Mouse (Mus musculus): ENCODE measurements around the gene Sobp. TPM values are rescaled to one million over a fixed set of nuclear protein-coding genes. Genes with fewer than 3 reads are reported as not detected.

Sobp gene
- total RNA-seq (2021) = 10 to 100 TPM; 19.6 to 26.1 TPM
- long read RNA-seq, experiment 1, partial matches to known transcripts = 3 of 9 reads
- long read RNA-seq, experiment 1, other reads (novel, unspliced or antisense) = 6 of 9 reads
- long read RNA-seq, experiment 2, partial matches to known transcripts = 4 of 11 reads
- long read RNA-seq, experiment 2, other reads (novel, unspliced or antisense) = 7 of 11 reads

DNA sequence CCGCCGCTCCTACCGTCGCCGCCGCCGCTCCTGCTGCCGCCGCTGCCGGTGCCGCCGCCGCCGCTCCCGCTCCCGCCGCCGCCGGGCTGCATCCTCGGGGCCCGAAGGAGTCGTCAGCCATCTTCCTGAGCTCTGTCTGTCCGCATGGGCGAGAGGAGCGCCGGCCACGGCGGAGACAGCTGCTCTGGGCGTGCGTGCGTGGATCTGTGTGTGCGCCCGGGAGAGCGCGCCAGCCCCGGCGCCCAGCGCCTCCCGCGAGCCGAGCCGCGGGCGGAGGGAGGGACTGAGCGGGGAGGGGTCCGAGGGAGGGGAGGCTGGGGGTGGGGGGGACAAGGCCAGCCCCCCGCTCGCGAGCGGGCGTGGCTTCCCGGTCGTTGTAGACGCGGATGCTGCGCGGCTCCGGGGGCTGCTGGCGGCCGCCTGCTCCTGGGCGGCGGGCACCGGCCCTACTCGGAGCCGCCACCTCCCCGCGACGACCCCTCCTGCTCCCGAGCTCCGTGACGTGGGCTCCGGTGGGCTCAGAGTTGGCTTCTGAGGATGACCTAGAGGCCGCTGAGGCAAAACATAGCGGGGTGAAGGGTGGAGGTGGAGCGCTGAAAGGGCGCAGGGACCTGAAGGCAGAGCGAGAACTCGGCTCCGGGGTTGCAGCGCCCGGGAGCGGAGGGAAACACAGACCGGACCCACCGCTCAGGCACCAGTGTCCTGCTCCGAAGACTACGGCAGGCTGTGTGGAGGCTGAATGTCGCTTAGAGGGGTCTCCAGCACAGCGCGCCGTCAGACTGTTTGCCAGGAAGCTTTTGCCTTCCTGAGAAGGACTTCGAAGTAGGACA is at the start of gene Sobp, which contains the start of gene 9030612E09Rik:
Gene Sobp (minus strand): TSS at position 205 of the 830 bp plus-strand sequence.
Gene 9030612E09Rik (plus strand): TSS at position 379 of the 830 bp plus-strand sequence.
- DNase-seq = peak; percentile 63 to 72
- intact Hi-C loops (cut with DNase I) = loop anchor here (5.0 kb wide), 3 partner anchors 38 to 187 kb away; no protein-coding TSS in a partner anchor

DNA sequence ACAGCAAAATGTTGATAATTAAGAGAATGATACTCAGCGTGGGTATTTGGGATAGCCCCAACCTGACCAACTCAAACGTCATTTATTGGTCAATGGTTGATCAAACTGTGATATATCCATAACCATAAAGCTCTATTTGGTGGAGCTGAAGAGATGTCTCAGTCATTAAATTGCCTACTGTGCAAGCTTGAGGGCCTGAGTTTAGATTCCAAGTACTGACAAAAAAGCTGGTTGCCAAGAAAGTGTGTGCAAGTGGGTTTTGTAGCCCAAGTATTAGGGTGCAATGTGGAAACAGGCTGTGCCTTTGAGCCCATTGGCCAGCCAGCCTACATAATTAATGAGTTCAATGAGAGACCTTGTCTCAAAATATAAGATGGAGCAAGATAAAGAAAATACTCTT is 49.1 kb upstream of the Sobp start:
- intact Hi-C loops (cut with DNase I) = no loop called here
- DNase-seq = no peak

DNA sequence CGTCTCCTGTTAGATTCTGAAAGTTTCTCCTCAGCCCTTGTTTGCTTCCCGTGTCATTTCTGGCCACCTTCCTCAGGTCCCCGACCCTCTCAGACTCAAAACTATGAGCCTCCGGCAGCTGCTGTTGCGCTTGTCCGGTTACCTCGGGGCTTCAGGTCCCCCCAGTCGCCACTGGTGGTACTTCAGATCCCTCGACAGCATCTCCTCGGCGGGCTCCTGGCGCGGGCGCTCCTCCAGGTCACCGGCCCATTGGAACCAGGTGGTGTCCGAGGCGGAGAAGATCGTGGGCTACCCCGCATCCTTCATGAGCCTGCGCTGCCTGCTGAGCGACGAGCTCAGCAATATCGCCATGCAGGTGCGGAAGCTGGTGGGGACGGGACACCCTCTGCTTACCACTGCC is 47.3 kb upstream of the Sobp start:
- DNase-seq = peak in 1 of 2 experiments; percentile 7
- intact Hi-C loops (cut with DNase I) = loop anchor here (2.0 kb wide), 1 partner anchor 719 kb away; the partner anchor contains the start of gene Snx3

DNA sequence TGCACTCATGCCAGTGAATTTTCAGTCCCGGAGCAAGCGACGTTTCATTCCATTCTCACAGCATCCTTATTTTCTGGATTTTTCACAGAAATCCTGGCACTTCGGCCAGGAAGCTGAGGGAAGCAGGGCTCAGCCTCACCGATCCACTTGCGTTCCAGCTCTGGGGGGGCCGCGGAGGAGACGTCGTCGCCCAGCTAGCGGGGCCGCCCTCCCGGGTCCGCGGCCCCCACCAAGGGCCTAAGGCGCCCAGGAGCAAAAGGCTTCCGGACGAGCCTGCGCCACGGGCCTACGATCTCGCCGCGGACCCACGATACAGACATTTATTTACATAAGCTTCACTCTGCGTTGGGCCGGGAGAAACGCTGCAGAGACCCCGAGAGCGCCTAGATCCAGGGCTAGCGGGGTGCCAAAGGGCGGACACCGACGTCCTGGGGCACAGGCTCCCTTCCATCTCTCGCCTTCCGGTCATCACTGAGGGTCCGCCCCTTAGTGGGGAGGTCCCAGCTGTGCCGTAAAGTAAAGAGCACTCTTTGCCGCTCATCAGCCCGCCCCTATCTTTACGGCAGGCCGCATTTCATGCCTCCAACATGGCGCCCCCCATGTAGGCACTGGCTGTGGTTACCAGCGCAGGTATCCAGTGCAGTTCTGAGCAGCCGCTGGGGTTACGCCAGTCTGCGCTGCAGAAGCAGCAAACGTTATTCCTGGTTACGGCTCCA is 46.7 kb upstream of the Sobp start, which contains the start of gene Pdss2:
Gene Pdss2 (plus strand): TSS at position 577 of the 716 bp plus-strand sequence.
- peak; percentile 90 to 92 for DNase-seq
- intact Hi-C loops (cut with DNase I) = loop anchor here (2.0 kb wide), 1 partner anchor 718 kb away; the partner anchor contains the start of gene Snx3

DNA sequence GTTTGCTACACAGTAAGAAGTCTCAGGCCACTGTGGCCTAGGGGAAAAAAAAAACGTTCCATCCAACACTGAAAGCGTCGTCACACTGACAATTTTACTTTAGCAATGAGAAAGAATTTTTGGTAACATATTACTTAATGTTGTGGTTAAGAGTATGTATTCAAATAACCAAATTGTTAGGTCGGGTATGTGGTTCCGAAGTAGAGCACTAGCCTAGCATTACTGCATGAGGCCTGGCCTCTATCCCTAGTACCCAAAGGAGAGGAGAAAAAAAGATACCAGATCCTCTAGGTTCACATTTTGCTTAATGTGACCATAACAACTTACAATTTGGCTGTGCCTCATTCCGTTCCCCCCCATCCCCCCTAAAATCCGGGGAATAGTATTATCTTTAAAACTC is 46.1 kb upstream of the Sobp start:
- intact Hi-C loops (cut with DNase I) = loop anchor here (2.0 kb wide), 1 partner anchor 718 kb away; the partner anchor contains the start of gene Snx3
- DNase-seq = no peak

DNA sequence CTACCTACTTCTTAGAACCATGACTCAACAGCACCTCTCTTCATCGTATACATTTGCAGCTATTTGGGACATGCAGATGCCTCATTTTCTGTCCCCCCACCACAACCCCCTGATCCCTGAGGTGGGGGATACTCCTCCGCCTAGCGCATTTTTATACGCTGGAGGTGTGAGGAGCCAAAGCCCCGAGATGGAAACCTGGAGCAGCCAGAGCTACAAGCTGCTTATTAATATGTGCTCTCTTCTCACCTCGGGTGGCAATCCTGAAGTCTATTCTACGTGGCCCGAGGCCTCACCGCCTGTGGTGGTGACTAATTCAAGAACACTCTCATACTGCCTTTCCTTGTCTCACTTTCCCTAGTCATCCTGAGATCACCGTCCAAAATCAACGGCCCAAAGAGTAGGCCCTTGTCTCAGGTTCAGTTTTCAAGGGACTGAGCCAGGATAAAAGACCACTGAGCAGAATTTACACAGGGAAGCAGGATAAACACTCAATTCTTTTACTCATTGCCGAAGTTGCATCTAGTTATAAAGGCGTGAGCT is 43.1 kb upstream of the Sobp start:
- intact Hi-C loops (cut with DNase I) = no loop called here
- no peak for DNase-seq

DNA sequence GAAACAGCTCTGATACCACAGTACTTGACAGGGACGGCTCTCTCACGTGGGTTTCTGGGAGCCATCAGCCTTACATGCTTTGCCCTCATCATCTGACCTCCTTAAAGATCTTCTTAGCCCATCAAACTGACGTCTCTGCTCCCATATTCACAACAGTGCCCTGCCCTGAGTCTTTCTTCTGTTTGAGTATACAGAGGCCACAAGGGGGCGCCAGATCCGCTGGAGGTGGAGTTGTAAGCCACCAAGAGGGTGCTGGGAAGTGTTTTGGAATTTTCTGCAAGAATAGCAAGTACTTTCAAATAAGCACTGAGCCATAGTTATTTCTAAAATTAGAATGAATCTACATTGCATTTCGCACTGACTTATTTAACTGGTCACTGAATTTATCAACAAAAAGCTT is 37.5 kb upstream of the Sobp start:
- intact Hi-C loops (cut with DNase I) = loop anchor here (5.0 kb wide), 1 partner anchor 35 kb away; no protein-coding TSS in a partner anchor
- DNase-seq = peak in 1 of 2 experiments; percentile 8

DNA sequence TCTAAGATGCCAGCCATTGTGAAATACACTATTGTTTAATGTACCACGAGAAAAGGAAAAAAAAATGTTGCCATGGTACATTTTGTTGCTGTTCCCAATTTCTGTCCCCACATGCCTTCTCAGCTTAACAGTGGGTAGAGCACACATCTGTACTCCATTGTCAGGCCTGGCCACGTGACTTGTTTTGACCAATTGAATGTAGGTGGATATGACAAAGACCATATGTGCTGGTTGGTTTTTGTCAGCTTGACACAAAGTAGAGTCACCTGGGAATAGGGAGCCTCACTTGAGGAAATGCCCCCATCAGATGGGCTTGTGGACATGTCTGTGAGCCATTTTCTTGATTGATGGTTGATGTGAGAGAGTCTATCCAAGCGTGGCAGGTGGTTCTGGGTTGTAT is 29.5 kb upstream of the Sobp start:
- no peak for DNase-seq
- intact Hi-C loops (cut with DNase I) = no loop called here

DNA sequence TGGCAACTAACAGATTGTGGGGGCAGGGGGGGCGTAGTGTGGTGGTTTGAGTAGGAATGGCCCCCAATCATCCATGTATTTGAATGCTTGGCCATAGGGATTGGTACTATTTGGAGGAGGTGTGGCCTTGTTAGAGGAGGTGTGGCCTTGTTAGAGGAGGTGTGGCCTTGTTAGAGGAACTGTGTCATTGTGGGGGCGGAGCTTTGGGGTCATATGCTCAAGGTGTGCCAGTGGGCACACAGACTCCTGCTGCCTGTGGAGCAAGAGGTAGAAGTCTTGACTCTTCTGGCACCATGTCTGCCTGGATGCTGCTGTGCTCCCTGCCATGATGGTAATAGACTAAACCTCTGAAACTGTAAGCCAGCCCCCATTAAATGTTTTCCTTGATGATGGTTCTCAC is 25.9 kb upstream of the Sobp start:
- no peak for DNase-seq
- intact Hi-C loops (cut with DNase I) = no loop called here

DNA sequence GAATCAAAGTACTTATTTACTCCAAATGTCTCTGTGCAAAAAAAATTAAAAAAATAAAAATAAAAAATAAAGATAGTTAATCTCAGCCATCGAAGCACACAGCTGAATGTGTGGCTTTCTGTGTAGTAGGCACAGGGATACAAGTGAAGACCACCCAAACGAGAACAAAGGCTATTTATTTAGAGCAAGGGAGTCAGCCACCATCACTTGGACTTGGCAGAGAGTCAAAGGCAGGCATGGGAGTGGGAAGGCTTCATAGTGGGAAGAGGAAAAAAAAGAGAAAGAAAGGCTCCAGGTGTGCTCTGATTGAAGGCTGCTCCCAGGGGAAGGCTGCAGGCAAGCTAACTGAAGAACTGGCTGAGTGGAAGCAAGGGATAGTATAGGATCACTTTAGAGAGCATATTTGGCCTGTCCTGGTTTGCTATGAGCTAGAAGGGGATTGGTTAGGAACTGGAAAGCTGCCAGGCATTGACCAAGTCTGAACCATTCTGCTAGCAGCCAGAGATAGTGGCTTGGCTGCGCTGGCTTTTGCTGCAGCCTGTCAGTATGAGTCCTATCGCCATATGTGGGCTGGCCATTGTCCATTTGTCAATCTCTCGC is 6.1 kb upstream of the Sobp start:
- DNase-seq = no peak
- intact Hi-C loops (cut with DNase I) = no loop called here

DNA sequence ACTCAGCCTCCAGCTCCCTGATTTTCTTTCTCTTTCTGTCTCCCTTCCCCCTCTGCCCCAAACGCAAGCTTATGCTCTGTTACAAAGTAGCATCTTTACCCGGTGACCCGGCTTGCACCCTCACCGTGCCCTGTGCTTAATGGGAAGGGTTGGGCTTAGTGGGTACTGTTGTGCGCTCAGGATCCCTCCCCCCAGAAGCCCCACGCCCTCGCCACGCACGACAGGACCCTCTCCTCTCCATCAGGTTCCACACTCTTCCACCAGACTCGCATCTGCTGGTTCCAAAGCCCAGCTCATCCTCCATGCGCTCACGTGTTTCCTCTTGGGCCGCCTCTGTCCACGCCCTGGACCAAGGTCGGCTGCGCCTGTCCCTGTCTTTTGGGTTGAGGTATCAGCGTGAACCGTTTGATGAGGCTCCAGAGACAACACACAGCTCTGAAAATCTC is 849 bp upstream of the Sobp start:
- no peak for DNase-seq
- intact Hi-C loops (cut with DNase I) = loop anchor here (5.0 kb wide), 1 partner anchor 37 kb away; no protein-coding TSS in a partner anchor

DNA sequence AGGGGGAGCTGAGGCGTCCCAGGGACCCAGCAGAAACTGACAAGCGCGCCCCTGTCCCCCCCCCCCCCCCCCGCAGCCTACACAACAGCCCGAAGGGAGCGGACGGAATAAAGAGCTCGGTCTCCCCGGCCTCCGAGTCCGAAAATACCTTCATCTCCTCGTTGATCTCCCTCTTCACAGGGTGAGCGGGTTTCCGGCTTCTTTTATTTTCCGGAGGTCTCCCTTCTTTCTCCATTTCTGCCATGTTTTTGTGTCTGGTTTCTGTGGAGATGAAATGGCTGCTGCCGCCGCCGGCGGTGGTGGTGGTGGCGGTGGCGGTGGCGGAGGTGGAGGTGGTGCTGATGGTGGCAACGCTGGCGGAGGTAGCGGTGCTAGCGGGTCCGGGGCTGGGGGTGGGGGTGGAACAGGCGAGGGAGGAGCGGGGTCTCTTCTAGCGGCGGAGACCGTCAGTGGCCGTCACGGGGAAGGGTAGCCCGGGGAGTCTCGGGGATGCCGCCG is 453 bp downstream of the Sobp start:
- peak in 1 of 2 experiments; percentile 26 for DNase-seq
- intact Hi-C loops (cut with DNase I) = loop anchor here (5.0 kb wide), 2 partner anchors 172 to 187 kb away; no protein-coding TSS in a partner anchor

DNA sequence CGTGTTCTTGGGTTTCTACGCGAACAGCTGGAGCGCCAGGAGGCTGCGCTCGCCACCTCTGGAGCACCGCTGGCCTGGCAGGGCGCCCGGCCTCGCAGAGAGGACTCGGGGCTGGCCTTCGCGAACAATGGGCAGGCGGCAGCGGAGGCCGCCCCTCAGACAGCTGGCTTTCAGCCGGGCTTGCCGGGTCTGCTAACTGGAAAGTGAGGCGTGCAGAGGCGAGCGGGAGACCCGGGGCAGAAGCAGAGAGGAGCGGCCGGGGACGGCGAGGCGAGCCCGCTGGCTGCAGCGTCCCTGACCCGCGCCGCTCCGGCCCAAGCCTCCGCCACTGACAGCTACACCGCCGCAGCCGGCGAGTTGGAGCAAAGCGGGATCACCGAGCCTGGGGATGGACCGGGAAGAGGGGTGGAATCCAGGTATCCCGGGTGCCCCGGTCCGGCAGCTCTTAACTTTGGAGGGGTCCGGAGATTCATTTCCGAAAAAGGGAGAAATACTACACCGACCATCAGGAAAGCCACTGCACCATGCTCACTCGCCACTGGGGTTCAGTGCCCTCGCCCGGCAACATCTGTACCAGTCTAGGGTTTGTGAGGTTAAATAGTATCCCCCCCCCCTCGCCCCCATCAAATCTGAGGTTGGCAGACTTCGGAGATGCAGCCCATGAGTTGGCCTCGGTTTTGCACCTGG is 1.0 kb downstream of the Sobp start:
- intact Hi-C loops (cut with DNase I) = loop anchor here (5.0 kb wide), 2 partner anchors 171 to 186 kb away; no protein-coding TSS in a partner anchor
- peak; percentile 72 to 76 for DNase-seq

DNA sequence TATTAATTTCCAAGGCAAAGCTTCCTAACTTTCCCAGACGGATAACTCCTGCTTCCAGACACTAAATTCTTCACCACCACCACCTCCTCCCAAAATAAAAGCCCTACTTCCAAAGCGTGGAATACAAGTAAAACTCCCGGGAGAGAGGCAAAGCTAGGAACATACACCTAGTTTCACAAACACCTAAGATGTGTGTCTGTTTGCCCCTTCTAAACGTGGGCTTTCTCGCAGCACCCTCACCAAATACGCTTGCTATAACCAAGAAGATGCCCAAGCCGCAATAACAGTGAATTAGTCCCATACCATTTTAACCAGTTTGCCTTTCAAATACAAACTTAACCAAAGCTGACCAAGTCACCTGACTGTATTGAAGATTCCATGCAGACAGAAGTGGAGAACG is 1.8 kb downstream of the Sobp start:
- DNase-seq = no peak
- intact Hi-C loops (cut with DNase I) = loop anchor here (5.0 kb wide), 2 partner anchors 170 to 185 kb away; no protein-coding TSS in a partner anchor

DNA sequence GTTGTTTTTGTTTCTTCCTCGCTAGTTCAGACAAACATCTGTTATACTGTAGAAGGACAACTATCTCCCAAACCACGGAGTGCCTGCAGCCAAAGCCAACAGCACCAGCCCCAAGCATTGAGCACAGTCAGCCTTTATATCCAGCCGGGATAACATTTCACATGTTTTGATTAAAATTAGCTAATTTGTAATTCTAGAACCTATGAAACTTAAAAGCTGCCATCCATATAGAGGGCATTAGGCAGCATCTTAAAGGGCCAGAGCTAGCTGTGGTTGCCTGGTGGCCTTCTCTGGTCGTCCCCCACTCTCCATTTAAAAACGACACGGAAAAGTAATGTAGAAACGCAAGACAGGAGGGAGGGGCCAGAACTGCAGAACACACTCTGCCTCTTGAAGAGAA is 2.3 kb downstream of the Sobp start:
- no peak for DNase-seq
- intact Hi-C loops (cut with DNase I) = loop anchor here (5.0 kb wide), 2 partner anchors 170 to 185 kb away; no protein-coding TSS in a partner anchor

DNA sequence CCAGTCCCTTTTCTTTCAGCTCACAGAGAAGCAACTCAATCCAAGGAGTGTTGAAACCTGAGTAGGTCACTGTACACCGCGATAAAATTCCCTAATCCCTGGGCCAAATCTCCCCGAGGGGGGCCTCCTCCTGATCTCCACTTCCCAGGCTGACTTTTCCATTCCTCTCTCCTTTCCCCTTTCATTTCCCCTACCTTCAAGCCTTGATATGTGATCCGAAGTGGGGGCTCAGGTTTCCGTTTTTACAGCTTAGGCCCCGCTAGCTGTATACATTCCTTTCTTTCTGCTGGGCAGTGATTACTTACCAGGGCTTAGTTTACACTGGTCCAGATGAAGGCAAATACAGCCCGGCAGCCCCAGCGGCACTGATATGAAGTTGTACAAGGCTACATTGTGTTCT is 3.2 kb downstream of the Sobp start:
- DNase-seq = no peak
- intact Hi-C loops (cut with DNase I) = loop anchor here (5.0 kb wide), 2 partner anchors 169 to 184 kb away; no protein-coding TSS in a partner anchor

DNA sequence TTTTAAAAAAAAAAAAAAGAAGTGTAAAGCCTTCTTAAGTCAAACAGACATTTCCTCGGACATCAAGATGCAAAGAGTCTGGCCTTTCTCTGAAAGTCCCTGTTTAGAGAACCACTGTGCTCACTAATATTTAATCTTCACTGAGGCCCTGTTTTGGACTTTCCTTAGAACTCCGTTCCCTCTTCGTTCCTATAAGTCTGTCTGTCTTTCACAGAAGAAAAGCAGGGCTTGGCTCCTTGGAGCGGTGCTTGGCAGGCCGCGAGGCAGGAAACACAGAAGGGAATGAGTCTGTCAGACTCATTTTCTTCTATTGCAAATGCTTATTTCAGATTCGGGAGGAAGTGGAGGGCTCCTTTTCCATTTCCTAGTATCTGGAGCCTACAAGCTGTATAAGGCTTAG is 5.5 kb downstream of the Sobp start:
- no peak for DNase-seq
- intact Hi-C loops (cut with DNase I) = no loop called here

DNA sequence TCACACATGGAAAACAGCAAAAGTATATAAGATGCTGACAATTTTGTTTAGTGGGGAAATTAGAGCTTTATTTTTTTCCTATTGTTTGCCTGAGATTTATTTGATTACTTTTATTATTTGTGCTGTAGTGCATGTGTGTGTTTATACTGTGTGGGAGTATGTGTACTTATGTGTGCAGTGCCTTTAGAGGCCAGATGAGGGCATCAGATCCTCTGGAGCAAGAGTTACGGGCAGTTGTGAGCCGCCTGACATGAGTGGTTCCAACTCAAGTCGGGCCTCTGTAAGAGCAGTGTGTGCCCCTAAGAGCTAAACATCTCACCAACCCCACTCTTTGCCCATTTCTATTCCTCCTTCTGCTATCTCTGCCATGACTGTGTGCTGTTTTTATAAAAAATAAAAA is 7.5 kb downstream of the Sobp start:
- intact Hi-C loops (cut with DNase I) = no loop called here
- DNase-seq = no peak

DNA sequence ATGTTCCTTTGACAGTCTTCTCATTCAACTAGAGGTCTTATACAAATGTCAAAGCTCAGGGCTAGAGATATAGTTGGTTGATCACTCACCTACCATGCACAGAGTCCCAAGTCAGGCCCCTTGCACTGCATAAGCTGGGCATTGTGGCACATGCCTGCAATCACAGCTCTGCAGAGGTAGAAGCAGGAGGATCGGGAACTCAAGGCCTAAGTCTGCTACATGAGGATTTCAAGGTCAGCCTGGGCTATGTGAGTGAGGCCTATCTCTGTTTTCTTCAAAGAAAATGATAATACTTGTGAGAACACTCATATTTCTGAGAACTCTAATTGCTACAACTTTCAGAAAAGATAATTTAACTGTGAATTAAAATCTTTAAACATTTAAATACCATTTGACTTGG is 8.2 kb downstream of the Sobp start:
- no peak for DNase-seq
- intact Hi-C loops (cut with DNase I) = no loop called here
